Mouse (Mus musculus) liver, embryonic 14.5 days (tissue): ENCODE results near the gene Olfr1302. TPM values are rescaled to one million over a fixed set of nuclear protein-coding genes. Genes with fewer than 3 reads are reported as not detected.

ENCODE experiments used
- ATAC-seq: fragments of 200-750 bp; cut with Nextera tagmentation; 2 replicates; pipeline ENCODE4 v1.8.0; 2017; ENCODE audit warnings: moderate number of reproducible peaks, mild to moderate bottlenecking, moderate library complexity; ENCODE audit not compliant: insufficient read depth
- DNase-seq, 3 experiments: peaks; one replicate each; pipeline ENCODE4 v3.0.0-alpha.2; 2012 to 2013; ENCODE audit warnings: low read depth in 3 of 3, low spot score in 3 of 3
- H3K27ac ChIP-seq: fragments of 300-500 bp; sonication (generic); 2 replicates; pipeline ENCODE4 v1.5.1; 2014; ENCODE audit warnings: moderate library complexity, mild to moderate bottlenecking, control low read depth, inconsistent platforms
- H3K27me3 ChIP-seq: fragments of 300-500 bp; sonication (generic); 2 replicates; pipeline ENCODE4 v1.6.1; 2014; ENCODE audit warnings: mild to moderate bottlenecking, low read length, moderate library complexity; ENCODE audit not compliant: control insufficient read depth, insufficient read depth
- H3K36me3 ChIP-seq: fragments of 300-500 bp; sonication (generic); replicated peaks from 2 replicates; pipeline ENCODE4 v1.6.1; 2014; ENCODE audit warnings: low read depth; ENCODE audit not compliant: control insufficient read depth, insufficient read depth
- H3K4me1 ChIP-seq, 2 experiments: fragments of 200-500 bp in 1 of 2; fragments of 300-500 bp in 1 of 2; sonication (generic) in 1 of 2; replicated peaks; 2 replicates each; pipeline ENCODE4 v1.6.1; 2012 to 2014; ENCODE audit warnings: antibody characterized with exemption in 1 of 2, inconsistent platforms in 1 of 2, low read length in 1 of 2; ENCODE audit not compliant: control insufficient read depth in 2 of 2, insufficient read depth in 2 of 2
- H3K4me2 ChIP-seq: fragments of 300-500 bp; sonication (generic); 2 replicates; pipeline ENCODE4 v1.6.1; 2014; ENCODE audit warnings: low read depth, mild to moderate bottlenecking, control low read depth, moderate library complexity
- H3K4me3 ChIP-seq, 2 experiments: fragments of 200-500 bp in 1 of 2; fragments of 300-500 bp in 1 of 2; sonication (generic) in 1 of 2; 2 replicates each; pipeline ENCODE4 v1.5.1; 2012 to 2014; ENCODE audit warnings: low read depth in 2 of 2, low read length in 2 of 2, mild to moderate bottlenecking in 2 of 2, control low read depth in 1 of 2, inconsistent platforms in 1 of 2, moderate library complexity in 1 of 2; ENCODE audit not compliant: insufficient read depth in 1 of 2
- H3K9ac ChIP-seq: fragments of 300-500 bp; sonication (generic); replicated peaks from 2 replicates; pipeline ENCODE4 v1.6.1; 2014; ENCODE audit warnings: mild to moderate bottlenecking, control low read depth, moderate library complexity
- H3K9me3 ChIP-seq: fragments of 300-500 bp; sonication (generic); 2 replicates; pipeline ENCODE4 v1.6.1; 2016; ENCODE audit warnings: low read length, mixed read lengths; ENCODE audit not compliant: control insufficient read depth
- CTCF ChIP-seq: IDR thresholded peaks from 2 replicates; pipeline ENCODE4 v1.5.1; 2016; ENCODE audit warnings: antibody characterized with exemption, low read depth, control low read depth
- EP300 ChIP-seq: IDR thresholded peaks from 2 replicates; pipeline ENCODE4 v1.6.1; 2016; ENCODE audit warnings: antibody characterized with exemption, low read depth
- WGBS: fragments of 180-500 bp; shearing (Covaris S2); extraction: QIAGEN DNeasy Blood & Tissue Kit; methylation state at CpG from one replicate; pipeline ENCODE4 v1.1.7; 2014; ENCODE audit not compliant: insufficient replicate concordance; 5-methylcytosine and 5-hydroxymethylcytosine counted together
- polyA plus RNA-seq, 2 experiments: library from polyadenylated mRNA; depleted of rRNA in 1 of 2; stranded (reverse) in 1 of 2; unstranded in 1 of 2; fragments of >200 nt; fragmentation: Nextera tagmentation in 1 of 2; extraction: Ambion mirVana in 1 of 2; gene quantifications; 2 replicates each; pipeline versions ENCODE4 v1.2.1 to v1.2.3; 2012 to 2014

The Olfr1302 gene
- polyA plus RNA-seq (2012; rRNA removed) (not detected in 2 replicates), polyA plus RNA-seq (2014; fragmentation: Nextera tagmentation; extraction: Ambion mirVana) (not detected in 2 replicates)

DNA sequence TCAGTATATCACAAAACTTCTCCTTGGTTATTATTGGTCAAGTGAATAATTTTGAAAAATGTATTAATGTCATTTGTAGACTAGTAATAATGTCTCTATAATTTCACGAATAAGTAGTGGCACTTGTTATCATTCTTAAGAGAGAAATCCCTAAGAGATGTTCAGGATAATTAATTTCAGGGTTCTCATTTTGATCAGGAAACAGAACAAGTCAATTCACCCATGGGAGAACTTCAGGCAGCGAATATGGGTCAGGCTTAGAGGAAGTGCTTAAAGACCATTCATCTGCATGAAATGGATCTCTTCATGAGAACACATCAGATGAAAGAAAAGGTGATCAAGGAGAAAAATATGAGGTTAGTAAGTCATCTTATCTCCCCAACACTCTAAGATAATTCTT is at the start of gene Olfr1302:
Gene Olfr1302 (plus strand): TSS at position 301 of the 400 bp plus-strand sequence.
- TF ChIP-seq CTCF (no peak), EP300 (no peak)
- Histone ChIP-seq H3K9ac (no peak within 1 kb of the TSS), H3K9me3 (no peaks in the 10 kb centered on the region), H3K36me3 (no peaks in the 10 kb centered on the region), H3K27me3 (no peaks in the 10 kb centered on the region), H3K4me3 (no peak within 1 kb of the TSS), H3K4me2 (no peak within 1 kb of the TSS), H3K27ac (no peak within 1 kb of the TSS), H3K4me1 (no peaks in the 10 kb centered on the region)
- DNase-seq, result no peak
- no peak for ATAC-seq
- 44% methylated on average over 2 of the region's 2 CpGs for WGBS

- Histone ChIP-seq H3K9me3 (no peaks in the 10 kb centered on the region), H3K9ac (no peak within 1 kb of the TSS), H3K27me3 (no peaks in the 10 kb centered on the region), H3K4me1 (no peaks in the 10 kb centered on the region), H3K36me3 (no peaks in the 10 kb centered on the region), H3K4me3 (no peak within 1 kb of the TSS), H3K4me2 (no peak within 1 kb of the TSS), H3K27ac (no peak within 1 kb of the TSS)
- no peak for ATAC-seq
- no peak for TF ChIP-seq CTCF
- WGBS, result 56% methylated on average over 3 of the region's 3 CpGs
- DNase-seq, result no peak
Observed at GRCm38 (mm10) chr2:111750706-111751105, 26.5 kb upstream of the Olfr1302 start, which contains the start of gene Olfr1301. TSS of gene Olfr1301 (plus strand) at chr2:111751006.

DNA sequence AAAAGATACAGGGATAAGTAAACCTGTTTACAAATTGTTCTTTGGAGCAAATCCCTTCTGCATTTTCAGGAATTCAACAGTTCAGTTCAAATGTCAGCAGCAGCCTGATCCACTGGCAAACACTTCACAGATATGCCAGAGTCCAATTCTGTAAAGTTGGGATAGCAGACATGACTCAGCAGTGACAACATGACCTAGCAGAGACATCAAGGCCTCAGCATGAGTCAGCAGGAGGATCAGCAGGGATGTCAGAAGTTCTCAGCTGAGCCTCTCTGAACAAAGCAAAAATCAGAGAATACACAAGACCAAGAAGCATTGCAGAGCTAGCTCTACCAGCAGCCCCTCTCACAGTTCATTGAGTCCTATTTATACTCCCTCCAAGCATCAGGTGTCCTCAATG is 35.7 kb downstream of the Olfr1302 start:
- DNase-seq, result no peak
- no peak for ATAC-seq
- no peak for TF ChIP-seq CTCF

GRCm38 (mm10) chr2:111820240-111820639 is 43.0 kb downstream of the Olfr1302 start, which contains the start of gene Olfr1303:
TSS of gene Olfr1303 (minus strand) at chr2:111820340.
- Histone ChIP-seq H3K4me2 (no peak within 1 kb of the TSS), H3K27me3 (no peaks in the 10 kb centered on the region), H3K36me3 (no peaks in the 10 kb centered on the region), H3K9me3 (no peaks in the 10 kb centered on the region), H3K4me3 (no peak within 1 kb of the TSS), H3K4me1 (no peaks in the 10 kb centered on the region), H3K27ac (no peak within 1 kb of the TSS), H3K9ac (no peak within 1 kb of the TSS)
- TF ChIP-seq EP300 (no peak), CTCF (no peak)
- no peak for DNase-seq
- ATAC-seq, result no peak
- 55% methylated on average over 2 of the region's 2 CpGs for WGBS

More for the DNA sequence above, 35.7 kb downstream of the Olfr1302 start:
- H3K27me3 ChIP-seq, result no peaks in the 10 kb centered on the region
- no peak overlapping the region for H3K27ac ChIP-seq
- H3K4me1 ChIP-seq, result no peaks in the 10 kb centered on the region
- H3K9ac ChIP-seq, result no peak overlapping the region
- H3K36me3 ChIP-seq, result no peaks in the 10 kb centered on the region
- no peak overlapping the region for H3K4me3 ChIP-seq
- H3K9me3 ChIP-seq, result no peaks in the 10 kb centered on the region
- no peak overlapping the region for H3K4me2 ChIP-seq

Other genes starting within 250 kb of the Olfr1302 start
- gene Olfr1294, start 237.1 kb upstream of the Olfr1302 start, polyA plus RNA-seq (2012; rRNA removed), result not detected in 2 replicates
- gene Olfr1294, start 237.1 kb upstream of the Olfr1302 start, polyA plus RNA-seq (2014; fragmentation: Nextera tagmentation; extraction: Ambion mirVana), result not detected in 2 replicates
- gene Olfr1295, start 207.7 kb upstream of the Olfr1302 start, polyA plus RNA-seq (2012; rRNA removed), result not detected in 2 replicates
- gene Olfr1295, start 207.7 kb upstream of the Olfr1302 start, polyA plus RNA-seq (2014; fragmentation: Nextera tagmentation; extraction: Ambion mirVana), result not detected in 2 replicates
- not detected in 2 replicates for gene Olfr1297, start 150.9 kb upstream of the Olfr1302 start, polyA plus RNA-seq (2012; rRNA removed)
- not detected in 2 replicates for gene Olfr1297, start 150.9 kb upstream of the Olfr1302 start, polyA plus RNA-seq (2014; fragmentation: Nextera tagmentation; extraction: Ambion mirVana)
- not detected in 2 replicates for gene Olfr1298, start 128.2 kb upstream of the Olfr1302 start, polyA plus RNA-seq (2012; rRNA removed)
- not detected in 2 replicates for gene Olfr1298, start 128.2 kb upstream of the Olfr1302 start, polyA plus RNA-seq (2014; fragmentation: Nextera tagmentation; extraction: Ambion mirVana)
- gene Olfr1299, start 116.0 kb upstream of the Olfr1302 start, polyA plus RNA-seq (2012; rRNA removed), result not detected in 2 replicates
- gene Olfr1299, start 116.0 kb upstream of the Olfr1302 start, polyA plus RNA-seq (2014; fragmentation: Nextera tagmentation; extraction: Ambion mirVana), result not detected in 2 replicates
- not detected in 2 replicates for gene Olfr1301, start 26.4 kb upstream of the Olfr1302 start, polyA plus RNA-seq (2012; rRNA removed)
- gene Olfr1301, start 26.4 kb upstream of the Olfr1302 start, polyA plus RNA-seq (2014; fragmentation: Nextera tagmentation; extraction: Ambion mirVana), result not detected in 2 replicates
- gene Olfr1303, start 42.9 kb downstream of the Olfr1302 start, polyA plus RNA-seq (2012; rRNA removed), result not detected in 2 replicates
- gene Olfr1303, start 42.9 kb downstream of the Olfr1302 start, polyA plus RNA-seq (2014; fragmentation: Nextera tagmentation; extraction: Ambion mirVana), result not detected in 2 replicates
- gene Olfr1305, start 99.7 kb downstream of the Olfr1302 start, polyA plus RNA-seq (2012; rRNA removed), result not detected in 2 replicates
- not detected in 2 replicates for gene Olfr1305, start 99.7 kb downstream of the Olfr1302 start, polyA plus RNA-seq (2014; fragmentation: Nextera tagmentation; extraction: Ambion mirVana)
- not detected in 2 replicates for gene Olfr1306, start 138.8 kb downstream of the Olfr1302 start, polyA plus RNA-seq (2012; rRNA removed)
- gene Olfr1306, start 138.8 kb downstream of the Olfr1302 start, polyA plus RNA-seq (2014; fragmentation: Nextera tagmentation; extraction: Ambion mirVana), result not detected in 2 replicates
- gene Olfr1307, start 172.0 kb downstream of the Olfr1302 start, polyA plus RNA-seq (2012; rRNA removed), result not detected in 2 replicates
- not detected in 2 replicates for gene Olfr1307, start 172.0 kb downstream of the Olfr1302 start, polyA plus RNA-seq (2014; fragmentation: Nextera tagmentation; extraction: Ambion mirVana)
- gene Olfr1308, start 187.5 kb downstream of the Olfr1302 start, polyA plus RNA-seq (2012; rRNA removed), result not detected in 2 replicates
- gene Olfr1308, start 187.5 kb downstream of the Olfr1302 start, polyA plus RNA-seq (2014; fragmentation: Nextera tagmentation; extraction: Ambion mirVana), result not detected in 2 replicates
- gene Olfr1309, start 212.9 kb downstream of the Olfr1302 start, polyA plus RNA-seq (2012; rRNA removed), result not detected in 2 replicates
- gene Olfr1309, start 212.9 kb downstream of the Olfr1302 start, polyA plus RNA-seq (2014; fragmentation: Nextera tagmentation; extraction: Ambion mirVana), result not detected in 2 replicates
- gene Olfr1310, start 235.3 kb downstream of the Olfr1302 start, polyA plus RNA-seq (2012; rRNA removed), result not detected in 2 replicates
- gene Olfr1310, start 235.3 kb downstream of the Olfr1302 start, polyA plus RNA-seq (2014; fragmentation: Nextera tagmentation; extraction: Ambion mirVana), result not detected in 2 replicates
- gene Olfr1311, start 247.0 kb downstream of the Olfr1302 start, polyA plus RNA-seq (2012; rRNA removed), result not detected in 2 replicates
- not detected in 2 replicates for gene Olfr1311, start 247.0 kb downstream of the Olfr1302 start, polyA plus RNA-seq (2014; fragmentation: Nextera tagmentation; extraction: Ambion mirVana)